26 mouse cellular contexts compared by ENCODE assay signal in genomic region chr11:96170711-96171379, GRCm38 (mm10). TPM values are rescaled to one million over a fixed set of nuclear protein-coding genes. Genes with fewer than 3 reads are reported as not detected.
A peak's percentile ranks its signal among the peaks of the same experiment; 100 is the strongest.
DNase-seq lines count a peak whose midpoint lies in the region; ATAC-seq lines count a peak whose summit lies in the region.
"Had no signal": no experiment of that assay in that cellular context is flagged by ENCODE, and none has a peak within 500 bp of the region (broad histone marks: within the 10 kb centered on the region; RNA-seq: fewer than 3 reads in every experiment).

No protein-coding gene starts in this region.

- no peak overlapping the region for H3K27ac ChIP-seq in heart, embryonic 13.5 days (replicated peaks)
- H3K27ac ChIP-seq in heart, embryonic 11.5 days (ENCODE audit: low read depth, low read length): no peak overlapping the region
- no peak overlapping the region for H3K27ac ChIP-seq in midbrain, embryonic 11.5 days (ENCODE audit: low read depth, low read length)
- H3K27ac ChIP-seq in midbrain, embryonic 14.5 days (replicated peaks; ENCODE audit: low read depth, low read length): no peak overlapping the region
- no peak overlapping the region for H3K27ac ChIP-seq in limb, embryonic 11.5 days (replicated peaks; ENCODE audit: low read depth, low read length)
- H3K27ac ChIP-seq: forebrain, embryonic 15.5 days; heart, adult 2 months; hindbrain, postnatal 0 days had no signal

- H3K4me2 ChIP-seq in heart, embryonic 13.5 days: no peak overlapping the region
- H3K4me2 ChIP-seq in heart, embryonic 11.5 days: no peak overlapping the region
- H3K4me2 ChIP-seq in midbrain, embryonic 11.5 days: no peak overlapping the region
- no peak overlapping the region for H3K4me2 ChIP-seq in midbrain, embryonic 14.5 days (ENCODE audit: low read length)
- H3K4me2 ChIP-seq in limb, embryonic 11.5 days (ENCODE audit: low read depth, severe bottlenecking): no peak overlapping the region
- H3K4me2 ChIP-seq: forebrain, embryonic 15.5 days had no signal

- DNase-seq in embryo, embryonic 10 days (ENCODE audit: low spot score): peak; percentile 61
- DNase-seq in embryo, embryonic 10.5 days (ENCODE audit: low spot score): no peak
- peak; percentile 94 for DNase-seq in midbrain, embryonic 11.5 days (ENCODE audit: low spot score, missing footprints)
- DNase-seq in midbrain, embryonic 14.5 days: no peak
- DNase-seq in limb, embryonic 11.5 days (ENCODE audit: low spot score): peak; percentile 50
- DNase-seq in cerebellum, postnatal 4 days (ENCODE audit: low spot score in 2 of 2): no peak
- DNase-seq: adrenal gland, postnatal 14 days; B cell, adult 2 months; cerebellum, adult 11-12 months; cerebellum, adult 9-10 months; cerebellum, postnatal 25 days; gastrocnemius, postnatal 10 days; heart, adult 2 months; heart, postnatal 14 days; kidney, adult 11 months had no signal

- ATAC-seq in heart, embryonic 13.5 days (ENCODE audit: extremely low read depth, insufficient number of reproducible peaks, low FRiP score, low TSS enrichment): no peak
- ATAC-seq in heart, embryonic 11.5 days (replicated peaks; ENCODE audit: insufficient number of reproducible peaks, low FRiP score, low TSS enrichment): no peak
- ATAC-seq in midbrain, embryonic 11.5 days (ENCODE audit: low FRiP score): no peak
- ATAC-seq in midbrain, embryonic 14.5 days (ENCODE audit: low FRiP score, low TSS enrichment): no peak
- ATAC-seq in limb, embryonic 11.5 days (ENCODE audit: insufficient number of reproducible peaks, low FRiP score, low TSS enrichment, low read depth): no peak
- ATAC-seq: activated CD4-positive, CD25-positive, alpha-beta regulatory T cell, adult 4 months; CD4-positive, CD25-positive, alpha-beta regulatory T cell, adult 4 months; forebrain, embryonic 15.5 days; hindbrain, postnatal 0 days had no signal

- WGBS in heart, embryonic 13.5 days: 3% methylated on average over 20 of the region's 20 CpGs
- 2% methylated on average over 20 of the region's 20 CpGs for WGBS in heart, embryonic 11.5 days (ENCODE audit: insufficient replicate concordance)
- under 1% methylated on average over 20 of the region's 20 CpGs for WGBS in midbrain, embryonic 11.5 days
- under 1% methylated on average over 20 of the region's 20 CpGs for WGBS in midbrain, embryonic 14.5 days
- WGBS in limb, embryonic 11.5 days: under 1% methylated on average over 20 of the region's 20 CpGs

- H3K9ac ChIP-seq in heart, embryonic 13.5 days: no peak overlapping the region
- H3K9ac ChIP-seq in heart, embryonic 11.5 days (ENCODE audit: low read depth, low read length): no peak overlapping the region
- no peak overlapping the region for H3K9ac ChIP-seq in midbrain, embryonic 11.5 days (ENCODE audit: low read length)
- H3K9ac ChIP-seq in midbrain, embryonic 14.5 days (replicated peaks; ENCODE audit: low read length): no peak overlapping the region
- no peak overlapping the region; the same call in 1 of the 2 replicates for H3K9ac ChIP-seq in limb, embryonic 11.5 days (ENCODE audit: low read length)
- H3K9ac ChIP-seq: forebrain, embryonic 15.5 days had no signal

- H3K4me1 ChIP-seq in heart, embryonic 13.5 days: 0 out of 2 replicates have a peak, but pooled peaks cover 4% of the 10 kb centered on the region
- H3K4me1 ChIP-seq in heart, embryonic 11.5 days (ENCODE audit: control insufficient read depth, insufficient read depth, low read length): no peaks in the 10 kb centered on the region
- no peaks in the 10 kb centered on the region; the same call in 1 of the 2 replicates for H3K4me1 ChIP-seq in midbrain, embryonic 11.5 days (ENCODE audit: control insufficient read depth, insufficient read depth, low read length)
- no peaks in the 10 kb centered on the region for H3K4me1 ChIP-seq in midbrain, embryonic 14.5 days (ENCODE audit: control insufficient read depth, insufficient read depth, low read length)
- 0 out of 2 replicates have a peak, but pooled peaks cover 4% of the 10 kb centered on the region for H3K4me1 ChIP-seq in limb, embryonic 11.5 days (ENCODE audit: control insufficient read depth, insufficient read depth, low read length)
- H3K4me1 ChIP-seq: forebrain, embryonic 15.5 days had no signal

- peak overlapping the region; percentile 2; the same call in 1 of the 2 replicates for H3K4me3 ChIP-seq in heart, embryonic 13.5 days
- no peak overlapping the region for H3K4me3 ChIP-seq in heart, embryonic 11.5 days (ENCODE audit: low read depth, low read length)
- H3K4me3 ChIP-seq in midbrain, embryonic 11.5 days (ENCODE audit: low read depth, low read length): no peak overlapping the region
- no peak overlapping the region for H3K4me3 ChIP-seq in midbrain, embryonic 14.5 days (replicated peaks; ENCODE audit: low read depth, low read length)
- no peak overlapping the region for H3K4me3 ChIP-seq in limb, embryonic 11.5 days (ENCODE audit: low read depth, low read length)
- H3K4me3 ChIP-seq: forebrain, embryonic 15.5 days; heart, adult 2 months had no signal

- peaks cover 100% of the 10 kb centered on the region for H3K27me3 ChIP-seq in heart, embryonic 13.5 days (replicated peaks)
- H3K27me3 ChIP-seq in heart, embryonic 11.5 days (ENCODE audit: control insufficient read depth, insufficient read depth, low read length): peaks cover 99% of the 10 kb centered on the region
- H3K27me3 ChIP-seq in midbrain, embryonic 11.5 days (ENCODE audit: control insufficient read depth, insufficient read depth, low read length): peaks cover 95% of the 10 kb centered on the region
- H3K27me3 ChIP-seq in midbrain, embryonic 14.5 days (ENCODE audit: control insufficient read depth, insufficient read depth, low read length): peaks cover 99% of the 10 kb centered on the region
- H3K27me3 ChIP-seq in limb, embryonic 11.5 days (ENCODE audit: control insufficient read depth, insufficient read depth, low read length): peaks cover 97% of the 10 kb centered on the region

- no peaks in the 10 kb centered on the region for H3K9me3 ChIP-seq in heart, embryonic 13.5 days
- no peaks in the 10 kb centered on the region for H3K9me3 ChIP-seq in heart, embryonic 11.5 days (replicated peaks; ENCODE audit: control insufficient read depth, low read length)
- H3K9me3 ChIP-seq in midbrain, embryonic 11.5 days (ENCODE audit: control insufficient read depth, low read length): no peaks in the 10 kb centered on the region
- H3K9me3 ChIP-seq in midbrain, embryonic 14.5 days (ENCODE audit: control insufficient read depth, low read length): no peaks in the 10 kb centered on the region
- H3K9me3 ChIP-seq in limb, embryonic 11.5 days (ENCODE audit: control insufficient read depth, low read length): no peaks in the 10 kb centered on the region
- H3K9me3 ChIP-seq: forebrain, embryonic 15.5 days had no signal

- H3K36me3 ChIP-seq in heart, embryonic 13.5 days: no peaks in the 10 kb centered on the region
- no peaks in the 10 kb centered on the region for H3K36me3 ChIP-seq in heart, embryonic 11.5 days (ENCODE audit: control insufficient read depth, insufficient read depth, low read length)
- no peaks in the 10 kb centered on the region for H3K36me3 ChIP-seq in midbrain, embryonic 11.5 days (ENCODE audit: control insufficient read depth, insufficient read depth, low read length)
- no peaks in the 10 kb centered on the region for H3K36me3 ChIP-seq in midbrain, embryonic 14.5 days (ENCODE audit: control insufficient read depth, insufficient read depth, low read length)
- H3K36me3 ChIP-seq in limb, embryonic 11.5 days (ENCODE audit: control insufficient read depth, insufficient read depth, low read length): no peaks in the 10 kb centered on the region
- H3K36me3 ChIP-seq: forebrain, embryonic 15.5 days had no signal

RNA-seq across cellular contexts. Expression of gene Hoxb13, which starts 23.3 kb away (rescaled TPM):
- polyA plus RNA-seq in heart, embryonic 13.5 days (2015; fragmentation: Nextera tagmentation; extraction: Ambion mirVana): not detected in 2 replicates
- polyA plus RNA-seq in heart, embryonic 11.5 days (2014; fragmentation: Nextera tagmentation; extraction: Ambion mirVana): not detected in 2 replicates
- polyA plus RNA-seq in midbrain, embryonic 11.5 days (2014; fragmentation: Nextera tagmentation; extraction: Ambion mirVana): not detected in 2 replicates
- polyA plus RNA-seq in midbrain, embryonic 14.5 days (2014; fragmentation: Nextera tagmentation; extraction: Ambion mirVana): not detected in 2 replicates
- polyA plus RNA-seq in limb, embryonic 11.5 days (2014; fragmentation: Nextera tagmentation; extraction: Ambion mirVana): 0.09 TPM in 1 of 2 replicates, not detected in the other
- polyA plus RNA-seq: activated CD4-positive, CD25-positive, alpha-beta regulatory T cell, adult 4 months; CD4-positive, CD25-positive, alpha-beta regulatory T cell, adult 4 months; embryonic facial prominence, embryonic 11.5 days; forebrain, embryonic 11.5 days; forebrain, embryonic 15.5 days; heart, adult 2 months; heart, embryonic 14.5 days; hindbrain, postnatal 0 days; intestine, embryonic 14.5 days had no signal

RNA-seq across cellular contexts. Expression of gene Ttll6, which starts 37.3 kb away (rescaled TPM):
- not detected in 2 replicates for polyA plus RNA-seq in heart, embryonic 13.5 days (2015; fragmentation: Nextera tagmentation; extraction: Ambion mirVana)
- not detected in 2 replicates for polyA plus RNA-seq in heart, embryonic 11.5 days (2014; fragmentation: Nextera tagmentation; extraction: Ambion mirVana)
- polyA plus RNA-seq in midbrain, embryonic 11.5 days (2014; fragmentation: Nextera tagmentation; extraction: Ambion mirVana): not detected in 2 replicates
- polyA plus RNA-seq in midbrain, embryonic 14.5 days (2014; fragmentation: Nextera tagmentation; extraction: Ambion mirVana): not detected in 2 replicates
- 0.04 TPM in 1 of 2 replicates, not detected in the other for polyA plus RNA-seq in limb, embryonic 11.5 days (2014; fragmentation: Nextera tagmentation; extraction: Ambion mirVana)
- polyA plus RNA-seq: CD4-positive, CD25-positive, alpha-beta regulatory T cell, adult 4 months; embryonic facial prominence, embryonic 11.5 days; forebrain, embryonic 11.5 days; heart, embryonic 14.5 days had no signal

RNA-seq across cellular contexts. Expression of gene Calcoco2, which starts 59.1 kb away (rescaled TPM):
- polyA plus RNA-seq in heart, embryonic 13.5 days (2015; fragmentation: Nextera tagmentation; extraction: Ambion mirVana): not detected in 2 replicates
- not detected in 2 replicates for polyA plus RNA-seq in heart, embryonic 11.5 days (2014; fragmentation: Nextera tagmentation; extraction: Ambion mirVana)
- polyA plus RNA-seq in midbrain, embryonic 11.5 days (2014; fragmentation: Nextera tagmentation; extraction: Ambion mirVana): not detected in 2 replicates
- polyA plus RNA-seq in midbrain, embryonic 14.5 days (2014; fragmentation: Nextera tagmentation; extraction: Ambion mirVana): not detected in 2 replicates
- not detected in 2 replicates for polyA plus RNA-seq in limb, embryonic 11.5 days (2014; fragmentation: Nextera tagmentation; extraction: Ambion mirVana)
- polyA plus RNA-seq: activated CD4-positive, CD25-positive, alpha-beta regulatory T cell, adult 4 months; CD4-positive, CD25-positive, alpha-beta regulatory T cell, adult 4 months; embryonic facial prominence, embryonic 11.5 days; forebrain, embryonic 11.5 days; forebrain, embryonic 15.5 days; gonadal fat pad, adult 2 months; heart, adult 2 months; heart, embryonic 14.5 days had no signal

Comparison
In these comparisons a context has a peak if more than half of its experiments do, and no peak if none do; other contexts are left out.
1. DNase-seq: peak in embryo, embryonic 10 days (single experiment), midbrain, embryonic 11.5 days (single experiment) and limb, embryonic 11.5 days (single experiment); none in embryo, embryonic 10.5 days (single experiment), midbrain, embryonic 14.5 days (single experiment) and cerebellum, postnatal 4 days (0 of 2).